Mouse (Mus musculus) right cerebral cortex, postnatal 14 days (tissue): ENCODE data around the gene Gm14147.
"Not testable (repeated sequence)": the region's sequence is repeated elsewhere in the genome, so short reads cannot be mapped to it uniquely, and the experiment has no call there.

Source experiments
- DNase-seq: peaks from one replicate; pipeline ENCODE4 v3.0.0; 2022

Gene Gm14147

DNA sequence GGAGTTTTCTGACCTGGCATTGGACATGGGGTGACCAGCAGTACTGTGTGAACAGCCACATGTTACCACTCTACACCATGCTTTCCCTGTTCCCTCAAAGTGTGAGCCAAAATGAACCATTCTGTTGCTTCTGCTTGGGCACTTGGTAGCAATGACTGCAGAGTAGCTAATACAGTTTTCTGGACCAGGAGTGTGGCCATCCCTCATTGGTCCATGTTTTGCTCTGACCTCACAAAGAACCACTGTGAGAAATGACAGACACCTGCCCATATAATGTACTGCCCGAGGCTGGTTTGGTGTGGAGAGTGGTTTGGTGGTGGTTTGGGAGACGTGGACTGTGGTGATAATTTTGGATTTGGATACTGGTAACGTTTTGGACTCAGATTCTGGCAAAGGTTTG lies at the start of gene Gm14147:
Gene Gm14147, plus strand, starts transcription at position 301 of the 400 bp plus-strand sequence.
- DNase-seq = not testable (repeated sequence)

DNA sequence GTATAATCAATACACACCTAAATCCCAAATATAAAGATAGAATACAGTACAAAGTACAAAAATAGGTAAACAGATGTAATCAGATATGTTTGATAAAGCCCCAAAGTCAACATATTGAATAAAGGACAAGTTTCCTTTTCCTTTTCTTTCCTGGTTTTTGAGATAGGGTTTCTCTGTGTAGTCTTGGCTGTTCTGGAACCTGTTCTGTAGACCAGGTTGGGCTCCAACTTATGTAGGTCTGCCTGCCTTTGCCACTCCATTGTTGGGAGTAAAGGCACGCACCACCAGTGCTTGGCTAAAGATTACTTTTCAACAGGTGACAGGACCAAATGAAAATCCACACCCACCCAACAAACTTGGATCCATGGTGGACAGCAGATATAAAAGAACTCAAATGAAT lies 41.4 kb upstream of the Gm14147 start:
- DNase-seq = no peak

DNA sequence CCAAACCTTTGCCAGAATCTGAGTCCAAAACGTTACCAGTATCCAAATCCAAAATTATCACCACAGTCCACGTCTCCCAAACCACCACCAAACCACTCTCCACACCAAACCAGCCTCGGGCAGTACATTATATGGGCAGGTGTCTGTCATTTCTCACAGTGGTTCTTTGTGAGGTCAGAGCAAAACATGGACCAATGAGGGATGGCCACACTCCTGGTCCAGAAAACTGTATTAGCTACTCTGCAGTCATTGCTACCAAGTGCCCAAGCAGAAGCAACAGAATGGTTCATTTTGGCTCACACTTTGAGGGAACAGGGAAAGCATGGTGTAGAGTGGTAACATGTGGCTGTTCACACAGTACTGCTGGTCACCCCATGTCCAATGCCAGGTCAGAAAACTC lies 5.8 kb upstream of the Gm14147 start, which contains the start of gene Gm14151:
Gene Gm14151, minus strand, starts transcription at position 101 of the 400 bp plus-strand sequence.
- DNase-seq = not testable (repeated sequence)
